8 mouse cellular contexts compared by ENCODE assay signal in the genomic region with DNA sequence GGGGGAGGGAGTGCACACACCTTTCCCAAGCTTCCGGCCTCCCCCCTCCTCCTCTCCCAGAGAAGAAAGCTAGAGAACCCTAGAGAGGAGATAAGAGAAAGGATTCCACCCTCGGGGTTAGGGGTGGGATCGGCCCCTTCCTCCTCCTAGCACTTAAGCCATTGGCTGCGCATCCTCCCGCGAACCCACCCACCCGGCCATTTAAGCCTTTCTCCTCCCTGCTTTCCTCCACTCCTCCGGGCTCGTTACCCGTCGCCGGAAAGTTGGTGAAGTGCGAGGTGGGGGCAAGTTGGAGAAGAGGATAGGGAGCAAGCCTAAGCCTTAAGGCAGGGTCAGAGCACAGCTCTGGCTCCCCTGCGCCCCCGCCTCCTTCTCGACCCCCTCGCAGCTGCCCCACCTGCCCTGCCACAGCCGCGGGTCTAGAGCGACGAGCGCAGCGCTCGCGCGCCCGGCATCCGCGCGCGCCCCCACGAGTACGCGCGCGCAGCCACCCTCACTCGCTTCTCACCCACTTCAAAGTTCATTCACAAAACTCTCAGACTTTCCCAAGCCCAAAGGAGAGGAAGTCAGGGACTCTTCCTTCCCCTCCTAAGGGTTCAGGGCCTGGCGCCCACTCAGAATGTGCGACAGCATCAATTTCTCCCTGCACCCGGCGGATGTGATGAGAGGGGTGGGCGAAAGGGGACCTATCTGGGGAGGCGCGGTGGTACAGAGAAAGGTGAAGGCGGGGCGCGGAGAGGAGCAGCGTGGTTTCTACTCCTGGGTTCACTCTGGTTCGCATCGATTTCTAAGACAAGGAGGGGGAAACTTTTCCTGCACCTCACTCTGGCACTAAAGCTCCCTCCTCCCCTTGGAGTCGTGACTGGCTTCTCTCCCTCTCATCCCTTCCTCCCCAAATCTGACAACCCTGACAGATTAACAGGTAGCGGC. TPM values are rescaled to one million over a fixed set of nuclear protein-coding genes. Genes with fewer than 3 reads are reported as not detected.
A peak's percentile ranks its signal among the peaks of the same experiment; 100 is the strongest.
DNase-seq lines count a peak whose midpoint lies in the region; TF ChIP-seq lines count a peak whose summit lies in the region.

No protein-coding gene starts in this region.

- 0 out of 4 replicates have a peak, but pooled peaks cover 0 to 2% of the 10 kb centered on the region in 2 experiments for H3K36me3 ChIP-seq in MEL (ENCODE audit: control insufficient read depth in 1 of 2, insufficient read depth in 2 of 2, low read length in 2 of 2)
- H3K36me3 ChIP-seq in hindbrain, embryonic 10.5 days = peaks cover 5% of the 10 kb centered on the region; the same call in 1 of the 2 replicates

- H3K9ac ChIP-seq in MEL (ENCODE audit: control insufficient read depth, low read depth, low read length, poor library complexity, severe bottlenecking) = peak overlapping the region; percentile 97

- no peaks in the 10 kb centered on the region for H3K27me3 ChIP-seq in MEL (ENCODE audit: control insufficient read depth in 1 of 2, insufficient read depth in 2 of 2, low read length in 2 of 2)
- H3K27me3 ChIP-seq in hindbrain, embryonic 10.5 days (ENCODE audit: insufficient read depth, poor library complexity, severe bottlenecking) = no peaks in the 10 kb centered on the region

- TF ChIP-seq EP300 in MEL (IDR thresholded peaks at IDR 0.05; ENCODE audit: low read depth in 1 of 2, low read length in 2 of 2) = peak in 1 of 2 experiments; percentile 10; a peak in 1 of 4 replicates

- TF ChIP-seq CTCF in MEL (IDR thresholded peaks at IDR 0.05 in 2 of 3, conservative IDR thresholded peaks at IDR 0.05 in 1 of 3; ENCODE audit: control insufficient read depth in 1 of 3, insufficient read depth in 1 of 3, low read depth in 2 of 3, low read length in 3 of 3, poor library complexity in 1 of 3, severe bottlenecking in 1 of 3) = no peak

- peaks cover 0 to 4% of the 10 kb centered on the region in 2 experiments; a peak in 1 of 4 replicates for H3K4me1 ChIP-seq in MEL (ENCODE audit: control insufficient read depth in 1 of 2, insufficient read depth in 2 of 2, low read length in 2 of 2)
- H3K4me1 ChIP-seq in hindbrain, embryonic 10.5 days (replicated peaks) = peaks cover 24% of the 10 kb centered on the region

- H3K79me2 ChIP-seq in MEL (ENCODE audit: control insufficient read depth, insufficient read depth, low read length, poor library complexity) = peaks cover 13% of the 10 kb centered on the region; the same call in 1 of the 2 replicates

- TF ChIP-seq POLR2A in MEL (IDR thresholded peaks at IDR 0.05; ENCODE audit: control insufficient read depth in 1 of 2, insufficient read depth in 1 of 2, low read depth in 1 of 2, low read length in 2 of 2, poor library complexity in 1 of 2) = peak; percentile 91 to 100

- H3K27ac ChIP-seq in MEL (ENCODE audit: control insufficient read depth, low read depth, low read length) = peak overlapping the region; percentile 94
- peak overlapping the region; percentile 99 for H3K27ac ChIP-seq in hindbrain, embryonic 10.5 days

- peak; percentile 98 for DNase-seq in MEL (ENCODE audit: low read depth, low spot score)
- DNase-seq in cerebellum, adult 11 months = peak; percentile 73
- peak; percentile 84 for DNase-seq in forelimb bud, embryonic 11.5 days (ENCODE audit: low read depth, low spot score)
- peak; percentile 92 for DNase-seq in hindbrain, embryonic 10.5 days (ENCODE audit: low spot score)
- peak; percentile 42 to 56 for DNase-seq in layer of hippocampus, postnatal 25 days (ENCODE audit: extremely low spot score in 1 of 2, low spot score in 1 of 2)
- peak; percentile 80 for DNase-seq in lung, postnatal 14 days
- DNase-seq in ovary, postnatal 36 days (ENCODE audit: low spot score) = peak; percentile 81
- peak; percentile 85 for DNase-seq in thymus, postnatal 25 days

- no peaks in the 10 kb centered on the region for H3K9me3 ChIP-seq in MEL (replicated peaks; ENCODE audit: insufficient read depth, low read length)
- no peaks in the 10 kb centered on the region for H3K9me3 ChIP-seq in hindbrain, embryonic 10.5 days

- WGBS in hindbrain, embryonic 10.5 days = under 1% methylated on average over 52 of the region's 52 CpGs

- peak overlapping the region; percentile 86 to 99 for H3K4me3 ChIP-seq in MEL (ENCODE audit: control insufficient read depth in 1 of 2, insufficient read depth in 1 of 2, low read depth in 2 of 2, low read length in 2 of 2)
- H3K4me3 ChIP-seq in hindbrain, embryonic 10.5 days = peak overlapping the region; percentile 75

- TF ChIP-seq RAD21 in MEL (IDR thresholded peaks at IDR 0.05; ENCODE audit: low read depth, low read length) = no peak

TF ChIP-seq in MEL, 35 proteins besides CTCF, POLR2A, EP300 and RAD21:
- TF ChIP-seq POLR2AphosphoS5 (IDR thresholded peaks at IDR 0.05; ENCODE audit: borderline replicate concordance, low read depth, low read length) (peak; percentile 63; the same call in 1 of the 2 replicates), SMC3 (IDR thresholded peaks at IDR 0.05; ENCODE audit: low read depth, low read length) (no peak; the same call in 1 of the 2 replicates), GABPA (IDR thresholded peaks at IDR 0.05; ENCODE audit: low read depth, low read length) (no peak), SIN3A (IDR thresholded peaks at IDR 0.05; ENCODE audit: low read length) (peak; percentile 65), NELFE (IDR thresholded peaks at IDR 0.05; ENCODE audit: low read depth, low read length) (peak; percentile 99), ZC3H11A (IDR thresholded peaks at IDR 0.05; ENCODE audit: low read depth, low read length) (no peak), MYC (IDR thresholded peaks at IDR 0.05; ENCODE audit: low read depth, low read length) (peak; percentile 36), KAT2A (conservative IDR thresholded peaks at IDR 0.05; ENCODE audit: low read depth, low read length) (no peak; the same call in 1 of the 2 replicates), JUND (IDR thresholded peaks at IDR 0.05; ENCODE audit: low read depth, low read length) (no peak), NRF1 (IDR thresholded peaks at IDR 0.05; ENCODE audit: insufficient read depth, low read depth, low read length, poor library complexity, severe bottlenecking) (peak; percentile 61), E2F4 (IDR thresholded peaks at IDR 0.05; ENCODE audit: borderline replicate concordance, low read depth, low read length) (no peak), GATA1 (IDR thresholded peaks at IDR 0.05; ENCODE audit: low read depth, low read length) (peak; percentile 70), RCOR1 (IDR thresholded peaks at IDR 0.05; ENCODE audit: low read depth, low read length) (no peak; the same call in 1 of the 2 replicates), ZMIZ1 (IDR thresholded peaks at IDR 0.05; ENCODE audit: low read depth, low read length) (peak; percentile 99), HCFC1 (IDR thresholded peaks at IDR 0.05; ENCODE audit: low read depth, low read length) (peak; percentile 63; the same call in 1 of the 2 replicates), ZKSCAN1 (IDR thresholded peaks at IDR 0.05; ENCODE audit: low read depth, low read length) (no peak), MAX (IDR thresholded peaks at IDR 0.05; ENCODE audit: low read length) (no peak; the same call in 1 of the 2 replicates), MEF2A (IDR thresholded peaks at IDR 0.05; ENCODE audit: extremely low read depth, insufficient replicate concordance, low read depth, low read length, poor library complexity, severe bottlenecking) (no peak), ELF1 (IDR thresholded peaks at IDR 0.05; ENCODE audit: low read depth, low read length) (0 out of 2 replicates have a peak, but pooled peaks have one; percentile 49), POLR2AphosphoS2 (IDR thresholded peaks at IDR 0.05; ENCODE audit: low read length) (peak; percentile 99), TBP (IDR thresholded peaks at IDR 0.05; ENCODE audit: low read depth, low read length) (peak; percentile 97), USF2 (IDR thresholded peaks at IDR 0.05; ENCODE audit: borderline replicate concordance in 1 of 2, insufficient read depth in 1 of 2, low read depth in 1 of 2, low read length in 2 of 2) (no peak), ETS1 (IDR thresholded peaks at IDR 0.05; ENCODE audit: low read depth, low read length) (peak; percentile 70), TAL1 (IDR thresholded peaks at IDR 0.05; ENCODE audit: low read length) (no peak), TCF12 (IDR thresholded peaks at IDR 0.05; ENCODE audit: low read depth, low read length) (peak; percentile 3; the same call in 1 of the 2 replicates), MXI1 (IDR thresholded peaks at IDR 0.05; ENCODE audit: low read depth, low read length) (no peak; the same call in 1 of the 2 replicates), MAZ (IDR thresholded peaks at IDR 0.05; ENCODE audit: low read depth, low read length) (peak; percentile 73), CHD2 (IDR thresholded peaks at IDR 0.05; ENCODE audit: low read length) (no peak)

RNA-seq across cellular contexts. Expression of gene Maml3, which starts 2.0 kb away (rescaled TPM):
- total RNA-seq in MEL (2012; rRNA removed) = 2.0 and 2.6 TPM in 2 replicates
- 1 to 10 TPM in 1 of 2 experiments, not detected in 1; 4.1 TPM for polyA plus RNA-seq in MEL (2012; ENCODE audit: insufficient read depth in 1 of 2, insufficient read length in 2 of 2, low read depth in 1 of 2, low replicate concordance in 2 of 2, missing spikeins in 1 of 2)
- 5.6 and 5.9 TPM in 2 replicates for polyA plus RNA-seq in hindbrain, embryonic 10.5 days (2016; fragmentation: Nextera tagmentation; extraction: Ambion mirVana)
- total RNA-seq in layer of hippocampus, postnatal 25 days (2021) = 10 to 100 TPM in 1 of 2 experiments, 1 to 10 TPM in 1; 7.3 to 10.0 TPM

Comparison
In these comparisons a context has a peak if more than half of its experiments do, and no peak if none do; other contexts are left out.
1. Peak in every context shown above with its lines: DNase-seq, H3K4me3 ChIP-seq and H3K27ac ChIP-seq.